Mouse (Mus musculus): ENCODE results near the gene Pafah1b2.

GRCm38 (mm10) chr9:46053014-46053666, 40.6 kb upstream of the Pafah1b2 start:
- TF ChIP-seq CTCF (IDR thresholded peaks at IDR 0.05; ENCODE audit: borderline replicate concordance, extremely low read depth, insufficient read depth, insufficient read length) (no peak), POLR2A (IDR thresholded peaks at IDR 0.05; ENCODE audit: borderline replicate concordance, extremely low read depth, insufficient read depth, insufficient read length, poor library complexity, severe bottlenecking) (no peak)
